Mouse (Mus musculus) small intestine, adult 2 months (tissue): ENCODE data around the gene Tmem59.

Source experiments
- CTCF ChIP-seq: fragments of 200-500 bp; IDR thresholded peaks from 2 replicates; pipeline ENCODE4 v1.5.1; 2012; ENCODE audit warnings: low read depth, mild to moderate bottlenecking, control low read depth, inconsistent platforms, low read length, moderate library complexity, mixed read lengths; ENCODE audit not compliant: insufficient replicate concordance, insufficient read length; ENCODE audit errors: extremely low read depth
- POLR2A ChIP-seq: fragments of 200-500 bp; IDR thresholded peaks from 2 replicates; pipeline ENCODE4 v1.6.1; 2012; ENCODE audit warnings: low read depth, mild to moderate bottlenecking, control low read depth, inconsistent platforms, low read length, moderate library complexity

DNA sequence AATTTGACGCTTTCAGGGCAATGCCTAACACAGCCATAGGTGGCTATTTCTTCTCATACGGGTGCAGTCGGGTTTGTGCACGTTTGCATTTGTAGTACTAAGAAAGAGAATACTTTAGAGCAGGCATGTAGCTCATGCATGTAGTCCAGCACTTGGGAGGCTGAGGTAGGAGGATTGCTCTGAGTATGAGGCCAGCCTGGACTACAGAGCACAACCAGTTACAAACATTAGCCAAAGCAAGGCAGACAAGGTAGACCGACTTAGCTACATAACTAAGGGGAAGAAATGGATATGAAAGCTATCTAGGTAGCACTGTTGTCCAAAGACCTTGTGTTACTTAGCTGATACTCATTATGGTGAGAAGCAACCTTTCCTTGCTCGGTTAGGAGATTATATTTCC, 3.7 kb downstream of the Tmem59 start:
- TF ChIP-seq CTCF (no peak), POLR2A (no peak)
